Mouse (Mus musculus) natural killer cell, adult 2 months (primary cell): ENCODE results near the gene Tmtc2.
A peak's percentile ranks its signal among the peaks of the same experiment; 100 is the strongest.

Experiments
- DNase-seq, 2 experiments: peaks; one replicate each; pipeline ENCODE4 v3.0.0; 2022; ENCODE audit warnings: low spot score in 2 of 2

Gene Tmtc2

DNA sequence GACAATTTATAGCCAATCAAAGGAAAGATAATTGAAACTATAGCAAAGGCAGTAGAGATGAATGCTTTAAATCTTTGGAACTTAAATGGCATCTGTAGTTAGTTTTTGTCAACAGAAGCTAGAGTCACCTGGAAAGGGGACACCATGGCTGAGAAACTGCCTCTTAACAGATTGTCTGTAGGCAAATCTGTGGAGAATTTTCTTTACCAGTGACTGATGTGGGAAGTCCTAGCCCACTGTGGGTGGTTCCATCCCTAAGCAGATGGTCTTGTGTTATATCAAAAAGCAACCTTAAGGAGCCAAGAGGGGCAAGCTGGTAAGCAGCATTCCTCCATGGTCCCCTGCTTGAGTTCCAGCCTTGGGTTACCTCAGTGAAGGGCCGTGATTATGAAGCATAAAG lies 281.3 kb downstream of the Tmtc2 start:
- no peak for DNase-seq

- DNase-seq: no peak
These were observed 285.8 kb downstream of the Tmtc2 start for GRCm38 (mm10) chr10:105288472-105288871.

DNA sequence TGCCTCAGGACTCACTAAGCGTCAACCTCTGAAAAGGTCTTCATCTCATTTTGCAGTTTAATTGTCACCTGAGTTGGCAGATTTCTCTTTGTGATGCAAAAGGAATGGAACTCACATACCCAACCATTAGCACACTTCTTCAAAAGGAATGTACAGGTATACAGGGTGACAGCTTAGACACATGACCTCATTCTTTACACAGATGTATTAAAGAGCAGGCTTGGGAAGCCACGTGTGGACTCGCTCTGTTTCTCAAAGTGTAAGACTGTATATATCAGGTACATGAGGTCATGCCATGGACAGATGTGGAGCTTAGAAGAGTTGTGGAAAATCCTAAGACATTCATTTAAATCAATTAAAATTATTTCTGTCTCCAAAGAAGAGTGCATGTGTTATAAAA lies 286.7 kb downstream of the Tmtc2 start:
- no peak for DNase-seq

- DNase-seq: no peak
These were observed 287.2 kb downstream of the Tmtc2 start for GRCm38 (mm10) chr10:105287064-105287463.

- no peak for DNase-seq
These were observed 288.0 kb downstream of the Tmtc2 start for GRCm38 (mm10) chr10:105286221-105286620.

GRCm38 (mm10) chr10:105284171-105284570 lies 290.1 kb downstream of the Tmtc2 start:
- DNase-seq: no peak

- no peak for DNase-seq
These were observed 293.3 kb downstream of the Tmtc2 start for GRCm38 (mm10) chr10:105280933-105281332.

DNA sequence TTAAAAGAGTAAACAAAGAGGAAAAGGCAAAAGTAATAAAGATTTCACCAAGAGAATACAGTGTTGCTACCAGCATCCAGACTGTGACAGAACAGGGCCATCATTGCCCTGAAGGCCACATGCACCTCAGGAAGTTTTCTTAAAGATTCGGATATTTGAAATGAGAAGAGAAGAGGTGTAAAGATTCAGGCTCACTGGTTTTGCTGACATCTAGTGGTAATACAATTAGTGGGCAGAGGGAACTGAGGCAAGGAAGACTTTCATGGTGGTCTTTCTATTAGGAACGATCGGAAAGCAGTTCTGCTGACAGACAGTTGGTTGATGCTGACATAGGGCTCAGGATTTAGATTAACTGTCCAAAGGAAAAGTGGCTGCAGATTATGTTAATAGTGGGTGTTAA lies 314.2 kb downstream of the Tmtc2 start:
- no peak for DNase-seq

GRCm38 (mm10) chr10:105238291-105238690 lies 336.0 kb downstream of the Tmtc2 start:
- peak; percentile 23 to 45 for DNase-seq

- DNase-seq: no peak
These were observed 341.4 kb downstream of the Tmtc2 start for GRCm38 (mm10) chr10:105232864-105233263.

DNA sequence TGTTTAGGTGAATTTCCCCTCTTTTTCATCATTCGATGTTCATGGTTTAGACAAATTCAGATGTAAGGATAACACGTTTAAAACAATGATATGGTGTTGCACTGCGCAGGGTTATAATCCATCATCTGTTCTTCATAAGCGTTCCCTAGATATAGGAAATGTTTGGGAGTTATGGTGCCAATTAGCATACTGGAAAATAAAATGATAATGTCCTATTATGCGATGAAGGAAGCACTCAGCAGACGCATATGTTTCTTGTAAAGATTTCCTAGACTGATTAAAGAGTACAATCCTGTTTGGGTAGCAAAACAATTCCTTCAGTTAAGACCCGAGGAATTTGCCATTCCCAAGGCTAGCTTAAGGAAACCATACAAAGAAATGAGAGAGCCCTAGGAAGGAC lies 343.8 kb downstream of the Tmtc2 start:
- no peak for DNase-seq

DNA sequence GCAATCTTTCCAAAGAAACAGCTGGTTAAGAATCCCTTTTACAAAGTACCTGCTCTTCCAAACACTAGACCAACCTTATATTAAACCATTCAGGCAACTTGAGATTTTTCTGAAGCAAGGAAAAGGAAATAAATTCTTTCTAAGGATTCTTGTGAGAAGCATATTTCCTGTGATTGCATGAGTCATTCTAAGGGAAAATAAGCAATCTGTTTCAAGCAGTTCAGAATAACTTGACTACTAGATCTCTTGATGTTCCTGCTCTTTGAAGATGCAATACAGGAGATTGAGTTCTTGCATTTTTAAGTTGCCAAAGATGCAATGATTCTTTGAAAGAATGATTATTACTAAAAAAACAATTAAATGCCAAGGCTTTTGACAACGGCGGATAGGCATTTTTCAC lies 345.6 kb downstream of the Tmtc2 start:
- DNase-seq: no peak

- no peak for DNase-seq
These were observed 346.6 kb downstream of the Tmtc2 start for GRCm38 (mm10) chr10:105227631-105228030.

DNA sequence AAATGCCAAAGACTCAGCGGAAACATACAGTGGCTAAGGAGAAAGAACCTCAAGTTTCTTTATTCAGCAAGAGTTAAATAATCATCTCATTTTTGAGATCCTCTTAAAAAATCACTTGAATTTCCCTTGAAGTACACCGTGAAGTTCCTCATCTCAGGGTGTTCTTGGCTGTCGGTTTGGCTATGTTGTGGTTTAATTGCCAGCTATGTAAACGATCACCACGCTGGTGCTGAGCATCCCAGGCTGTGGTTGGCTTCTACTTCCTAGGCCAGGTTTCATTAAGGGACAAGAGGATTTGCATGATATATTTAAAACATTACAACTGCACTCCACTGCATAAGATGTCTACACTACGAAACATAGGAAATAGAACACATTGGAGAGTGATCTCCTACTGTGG lies 348.5 kb downstream of the Tmtc2 start:
- no peak for DNase-seq

- no peak for DNase-seq
These were observed 351.3 kb downstream of the Tmtc2 start for GRCm38 (mm10) chr10:105222904-105223303.

- no peak for DNase-seq
These were observed 372.8 kb downstream of the Tmtc2 start for GRCm38 (mm10) chr10:105201491-105201890.

DNA sequence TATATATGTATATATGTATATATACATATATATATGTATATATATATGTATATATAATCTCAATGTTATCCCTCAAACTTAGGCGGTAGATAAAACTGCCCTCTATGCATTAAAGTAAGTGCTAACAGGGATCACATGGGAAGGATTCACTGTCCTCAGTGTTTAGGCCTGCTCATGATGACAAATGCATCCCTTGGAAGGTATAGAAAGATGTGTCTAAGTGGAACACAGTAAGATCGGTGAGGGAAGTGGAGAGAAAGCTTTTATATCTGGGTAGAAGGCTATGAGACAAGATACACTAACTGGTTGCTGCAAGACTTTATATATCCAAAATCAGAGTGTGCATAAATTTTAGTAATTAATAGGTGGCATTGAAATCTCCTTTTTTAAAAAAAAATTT lies 373.6 kb downstream of the Tmtc2 start:
- no peak for DNase-seq

DNA sequence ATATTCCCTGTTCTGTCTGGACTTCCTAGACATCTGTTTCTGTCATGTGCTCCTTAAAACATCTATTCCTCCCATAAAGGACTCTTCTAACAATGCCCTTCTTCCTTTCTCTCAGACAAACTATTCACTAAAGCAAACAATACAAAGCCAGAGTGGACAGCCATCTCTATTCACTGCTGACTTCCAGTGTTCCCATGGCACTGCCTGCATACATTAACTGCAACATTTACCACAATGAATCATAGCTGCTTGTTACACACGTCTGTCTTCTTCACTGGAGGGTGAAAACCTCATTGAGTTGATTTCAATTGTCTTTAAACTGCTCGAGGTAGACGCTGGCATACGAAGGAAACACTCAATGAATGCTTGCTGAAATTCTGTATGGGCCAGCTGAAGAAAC lies 374.2 kb downstream of the Tmtc2 start:
- no peak for DNase-seq

- no peak for DNase-seq
These were observed 374.7 kb downstream of the Tmtc2 start for GRCm38 (mm10) chr10:105199515-105199914.

GRCm38 (mm10) chr10:105195377-105195776 lies 378.9 kb downstream of the Tmtc2 start:
- no peak for DNase-seq

DNA sequence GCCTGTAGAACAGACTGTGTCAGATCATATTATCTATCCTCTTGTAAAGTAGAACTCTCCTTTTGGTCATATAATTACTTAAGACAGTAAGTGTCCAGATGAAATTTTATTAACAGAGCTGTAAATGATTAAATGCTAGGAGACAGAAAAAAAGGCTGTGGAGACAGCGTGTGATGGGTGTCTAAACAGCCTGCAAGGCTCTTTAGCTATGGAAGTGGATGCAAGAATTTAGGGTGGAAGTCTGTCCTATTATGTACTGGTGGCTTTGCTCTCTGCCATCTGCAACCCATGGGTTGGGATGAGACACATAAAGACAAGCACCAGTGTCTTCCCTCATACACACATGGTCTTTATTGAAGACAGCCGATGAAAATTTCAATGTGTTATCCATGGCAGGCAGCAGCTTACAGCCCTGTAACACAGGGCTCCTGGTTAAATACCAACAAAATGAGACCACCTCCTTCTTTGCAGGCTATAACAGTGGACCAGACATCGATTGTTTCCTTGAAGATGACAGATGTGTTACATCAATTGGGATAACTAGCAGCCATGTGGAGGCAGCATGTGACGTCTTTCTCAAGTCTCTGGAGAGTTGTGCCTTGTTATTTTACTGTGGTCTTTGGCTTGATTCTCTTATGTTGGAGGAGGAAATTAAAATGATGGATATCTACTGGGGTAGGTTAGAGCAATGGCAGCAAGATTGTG lies 380.3 kb downstream of the Tmtc2 start:
- DNase-seq: no peak

GRCm38 (mm10) chr10:105192071-105192470 lies 382.2 kb downstream of the Tmtc2 start:
- no peak for DNase-seq

GRCm38 (mm10) chr10:105189746-105190145 lies 384.5 kb downstream of the Tmtc2 start:
- DNase-seq: no peak

- no peak for DNase-seq
These were observed 387.6 kb downstream of the Tmtc2 start for GRCm38 (mm10) chr10:105186636-105187035.
